Mouse (Mus musculus) large intestine, adult 2 months (tissue): Measurements from ENCODE around the gene Tex36. TPM values are rescaled to one million over a fixed set of nuclear protein-coding genes. Genes with fewer than 3 reads are reported as not detected.

ENCODE experiments used
- DNase-seq: peaks from one replicate; pipeline ENCODE4 v3.0.0-alpha.2; 2012; ENCODE audit warnings: low read depth, low spot score
- WGBS: fragments of 180-500 bp; shearing (Covaris S2); methylation state at CpG from one replicate; pipeline ENCODE4 v1.1.7; 2018; 5-methylcytosine and 5-hydroxymethylcytosine counted together
- polyA plus RNA-seq: library from polyadenylated mRNA; depleted of rRNA; stranded (reverse); fragments of >200 nt; gene quantifications from 2 replicates; pipeline ENCODE4 v1.2.3, GENCODE M21; 2012; rRNA removed

The Tex36 gene
- polyA plus RNA-seq: not detected in 2 replicates

DNA sequence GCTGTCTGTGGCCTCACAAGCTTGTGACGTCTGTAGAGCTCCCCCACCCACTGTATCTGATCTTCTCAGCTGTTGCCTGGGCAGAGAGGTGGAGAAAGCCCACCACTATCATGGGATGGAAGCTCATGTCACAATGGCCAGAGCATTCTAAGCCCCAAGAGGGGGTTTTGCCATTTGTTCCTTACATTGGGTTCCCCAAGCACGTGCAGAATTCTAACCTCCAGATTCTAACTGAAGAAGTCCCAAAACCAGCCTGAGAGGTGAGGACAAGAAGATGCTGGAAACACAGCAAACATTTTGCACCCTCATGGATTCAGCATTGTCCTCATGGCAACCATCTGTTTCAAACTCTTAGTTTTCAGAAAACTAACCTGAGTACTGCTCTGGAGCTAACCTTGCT, at the start of gene Tex36:
Gene Tex36 (minus strand): TSS at position 101 of the 400 bp plus-strand sequence.
- 81% methylated on average over 2 of the region's 2 CpGs for WGBS
- no peak for DNase-seq

DNA sequence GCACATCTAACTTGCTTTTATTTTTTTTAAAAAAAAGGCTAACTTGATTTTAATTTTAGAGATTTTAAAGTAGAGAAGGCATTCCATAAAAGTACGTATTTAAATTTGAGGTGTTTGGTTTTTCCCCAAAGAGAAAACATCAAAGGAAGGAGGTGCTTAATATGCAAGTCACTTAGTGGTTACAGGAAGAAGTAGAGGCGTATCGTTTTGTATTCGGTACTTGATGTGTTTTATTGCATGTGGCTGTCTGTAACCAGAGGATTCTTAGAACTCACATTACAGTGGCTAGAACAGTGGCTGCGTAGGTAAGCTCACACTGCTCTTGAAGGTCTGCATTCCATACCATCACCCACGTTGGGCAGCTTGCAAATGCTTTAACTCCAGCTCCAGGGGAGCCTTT, 43.8 kb upstream of the Tex36 start:
- WGBS: 87% methylated on average over 6 of the region's 6 CpGs
- no peak for DNase-seq

DNA sequence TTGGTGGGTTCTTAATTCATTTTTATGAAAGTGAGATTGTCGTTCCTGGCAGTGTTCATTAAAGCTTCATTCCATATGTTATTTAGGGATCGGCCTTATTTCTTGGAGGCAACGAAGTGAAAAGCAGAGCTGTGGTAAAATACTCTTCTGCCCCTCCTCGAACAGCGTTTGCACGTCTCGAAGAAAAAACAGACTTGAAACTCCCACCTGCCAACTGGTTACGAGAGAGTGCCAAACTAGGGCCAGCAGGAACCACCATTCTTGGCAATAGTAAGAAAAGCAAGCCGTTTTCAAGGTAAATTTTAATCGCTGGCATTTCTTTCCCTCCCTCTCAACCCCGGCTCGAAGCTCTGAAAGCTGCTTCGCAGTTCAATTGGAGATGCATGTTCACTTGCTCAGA, 36.9 kb upstream of the Tex36 start:
- WGBS: 85% methylated on average over 13 of the region's 13 CpGs
- no peak for DNase-seq

DNA sequence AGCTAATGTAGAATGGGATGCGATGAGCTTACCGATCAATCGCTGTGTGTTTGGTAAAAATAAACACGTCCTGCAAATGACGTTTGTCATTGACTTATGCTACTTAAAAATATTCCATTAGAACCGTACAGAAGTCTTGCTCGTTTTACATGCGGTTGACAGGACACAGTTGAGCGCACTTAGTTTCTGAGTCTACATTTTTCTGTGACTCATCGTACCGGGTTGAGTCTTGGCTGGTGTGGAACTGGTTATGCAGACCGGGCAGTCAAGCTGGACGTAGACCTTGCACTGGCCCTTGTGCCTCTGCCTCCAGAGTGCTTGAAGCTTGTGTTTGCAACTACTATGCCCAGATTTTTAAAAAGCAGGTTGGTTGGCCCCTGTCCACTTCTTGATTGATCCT, 36.3 kb upstream of the Tex36 start:
- no peak for DNase-seq
- under 1% methylated on average over 13 of the region's 13 CpGs for WGBS

DNA sequence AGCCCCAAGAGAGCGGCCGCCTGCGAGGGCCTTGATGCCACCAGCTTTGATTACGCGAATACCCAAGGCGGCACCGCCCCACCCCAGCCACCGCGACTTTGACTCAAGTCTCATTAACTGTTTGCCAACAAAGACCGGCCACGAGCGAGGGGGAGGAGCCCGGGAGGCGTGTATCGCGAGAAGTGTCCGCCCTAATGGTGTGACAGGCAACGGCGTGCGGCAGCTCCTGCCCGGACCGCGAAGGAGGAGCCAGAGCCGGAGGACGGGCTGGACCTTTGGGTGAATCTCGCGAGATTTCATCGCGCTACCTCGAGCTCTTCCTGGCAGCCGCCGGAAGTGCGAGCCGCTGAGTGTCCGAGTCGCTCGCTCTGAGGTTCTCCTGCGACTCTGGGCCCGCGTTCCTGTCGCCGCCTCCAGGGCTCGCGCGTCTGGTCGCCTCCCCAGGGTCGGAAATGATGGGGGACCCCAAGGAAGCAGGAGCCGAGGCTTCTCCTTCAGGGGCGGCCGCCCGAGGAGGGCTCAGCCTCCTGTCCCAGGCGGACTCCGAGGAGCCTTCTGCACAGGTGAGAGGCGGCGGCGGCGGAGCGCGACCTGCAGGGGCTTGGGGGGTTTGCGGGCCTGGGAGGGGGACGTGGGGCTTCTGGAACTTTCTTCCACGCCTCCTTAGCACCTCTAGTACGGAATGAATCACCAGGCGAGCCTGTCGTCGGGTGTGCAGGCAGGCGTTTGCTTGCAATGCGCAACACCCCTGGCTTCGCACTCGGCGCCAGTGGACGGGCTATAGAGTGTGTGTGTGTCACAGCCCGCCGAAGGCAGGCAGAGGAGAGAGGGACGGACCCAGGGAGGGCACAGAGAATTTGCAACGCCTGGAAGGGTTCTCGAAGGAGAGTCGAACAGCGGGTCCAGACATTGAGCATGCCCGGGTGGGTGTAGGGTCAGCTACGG, 35.7 kb upstream of the Tex36 start, which contains the start of gene Edrf1:
Gene Edrf1 (plus strand): TSS at position 183 of the 945 bp plus-strand sequence.
- DNase-seq: peak; percentile 96
- WGBS: under 1% methylated on average over 81 of the region's 81 CpGs

DNA sequence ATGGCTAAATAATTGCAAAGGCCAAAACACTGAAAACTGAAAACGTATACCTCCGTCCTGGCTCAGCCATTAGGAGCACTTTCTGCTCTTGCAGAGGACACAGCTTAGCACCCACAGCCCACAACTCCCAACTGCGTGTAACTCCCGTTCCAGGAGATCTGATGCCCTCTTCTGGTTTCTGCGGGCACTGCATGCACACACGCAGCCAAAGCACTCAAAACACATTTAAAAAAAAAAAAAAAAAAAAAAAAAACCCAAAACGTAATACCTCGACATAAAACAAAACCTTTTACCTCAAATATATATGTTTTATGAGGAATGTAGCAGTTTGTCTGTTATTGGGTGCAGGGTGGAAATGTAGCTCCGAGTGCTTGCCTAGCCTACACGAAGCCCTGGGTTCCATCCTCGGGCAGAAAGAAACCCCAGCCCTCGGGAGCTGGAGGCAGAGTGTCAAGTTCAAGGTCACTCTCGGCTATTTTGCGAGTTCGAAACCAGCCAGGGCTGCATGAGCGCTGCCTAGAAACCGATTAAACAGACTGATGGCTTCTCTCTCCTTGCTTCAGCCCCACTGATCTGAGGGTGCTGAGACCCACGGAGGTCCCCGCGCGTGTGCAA, 34.9 kb upstream of the Tex36 start:
- peak; percentile 44 for DNase-seq

DNA sequence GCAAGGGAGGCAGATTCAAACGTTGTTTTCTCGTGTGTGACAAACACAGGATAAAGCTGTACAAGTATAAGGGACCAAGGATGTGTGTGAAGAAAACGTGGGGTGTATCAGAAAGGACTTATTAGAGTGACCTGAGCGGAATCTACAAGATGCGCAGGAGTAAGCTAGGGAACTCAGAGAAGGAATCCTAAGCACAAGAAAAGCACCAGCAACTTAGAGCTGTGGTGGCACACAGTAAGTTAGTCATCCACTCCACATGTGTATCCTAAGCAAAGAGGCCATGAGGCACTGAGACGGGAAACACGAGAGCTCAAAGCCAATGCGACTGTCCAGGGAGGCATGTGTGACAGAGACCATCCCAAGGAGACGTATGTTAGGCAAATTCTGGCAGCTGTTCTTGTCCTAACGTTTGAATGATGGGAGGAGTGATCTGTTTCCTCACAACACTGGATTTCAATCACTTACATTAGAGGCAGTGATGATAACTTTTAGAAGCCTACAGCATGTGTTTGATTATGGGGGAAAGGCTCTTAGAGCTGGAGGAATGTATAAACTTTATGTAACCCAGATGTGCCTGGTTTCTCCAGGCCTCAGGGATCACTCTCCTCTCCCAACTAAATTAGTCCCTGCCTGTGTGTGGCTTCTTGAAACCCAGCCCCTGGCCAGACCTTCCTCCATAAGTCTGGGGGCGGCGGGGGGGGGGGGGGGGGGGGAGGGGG, 33.1 kb upstream of the Tex36 start:
- DNase-seq: no peak
- 56% methylated on average over 10 of the region's 12 CpGs for WGBS

More for the DNA sequence above, 34.9 kb upstream of the Tex36 start:
- 1% methylated on average over 21 of the region's 21 CpGs for WGBS

DNA sequence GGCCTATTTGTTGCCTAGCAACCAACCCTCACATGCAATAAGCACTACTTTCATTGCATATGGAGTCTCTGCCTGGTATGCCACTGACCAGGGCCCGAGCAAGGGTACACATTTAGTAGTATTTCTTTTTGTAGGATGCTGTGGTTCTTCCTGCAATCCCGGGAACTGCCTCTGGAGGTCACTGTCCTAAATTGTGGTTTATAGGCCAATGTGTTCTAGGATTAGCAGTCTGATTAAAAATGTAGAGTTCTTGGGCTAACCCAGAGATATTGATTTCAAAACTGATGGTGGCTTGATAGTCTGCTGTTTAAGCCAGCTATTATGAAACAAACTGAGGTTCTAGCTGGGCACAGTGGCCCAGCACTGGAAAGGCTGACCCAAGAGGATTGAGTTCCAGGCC, 30.5 kb upstream of the Tex36 start:
- 9% methylated on average over 2 of the region's 2 CpGs for WGBS
- DNase-seq: no peak

DNA sequence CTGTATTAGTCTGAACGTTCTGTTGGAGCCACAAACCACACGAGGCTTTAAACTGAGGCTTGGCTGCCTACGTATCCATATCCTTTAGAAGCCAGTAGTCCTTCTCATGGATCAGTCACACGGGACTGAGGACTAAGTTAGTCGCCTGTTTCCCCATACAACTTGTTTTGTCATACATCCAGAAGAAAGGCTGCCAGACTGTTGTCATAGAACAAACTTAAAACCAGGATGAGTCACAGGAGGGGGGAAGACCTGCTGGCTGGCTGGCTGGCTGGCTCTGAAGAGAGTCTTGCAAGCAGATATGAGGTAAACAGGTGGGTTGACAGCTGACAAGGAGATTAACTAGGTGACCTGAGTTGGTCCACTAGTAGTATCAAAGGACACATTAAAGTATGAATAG, 28.9 kb upstream of the Tex36 start:
- 62% methylated on average over 5 of the region's 5 CpGs for WGBS
- no peak for DNase-seq

DNA sequence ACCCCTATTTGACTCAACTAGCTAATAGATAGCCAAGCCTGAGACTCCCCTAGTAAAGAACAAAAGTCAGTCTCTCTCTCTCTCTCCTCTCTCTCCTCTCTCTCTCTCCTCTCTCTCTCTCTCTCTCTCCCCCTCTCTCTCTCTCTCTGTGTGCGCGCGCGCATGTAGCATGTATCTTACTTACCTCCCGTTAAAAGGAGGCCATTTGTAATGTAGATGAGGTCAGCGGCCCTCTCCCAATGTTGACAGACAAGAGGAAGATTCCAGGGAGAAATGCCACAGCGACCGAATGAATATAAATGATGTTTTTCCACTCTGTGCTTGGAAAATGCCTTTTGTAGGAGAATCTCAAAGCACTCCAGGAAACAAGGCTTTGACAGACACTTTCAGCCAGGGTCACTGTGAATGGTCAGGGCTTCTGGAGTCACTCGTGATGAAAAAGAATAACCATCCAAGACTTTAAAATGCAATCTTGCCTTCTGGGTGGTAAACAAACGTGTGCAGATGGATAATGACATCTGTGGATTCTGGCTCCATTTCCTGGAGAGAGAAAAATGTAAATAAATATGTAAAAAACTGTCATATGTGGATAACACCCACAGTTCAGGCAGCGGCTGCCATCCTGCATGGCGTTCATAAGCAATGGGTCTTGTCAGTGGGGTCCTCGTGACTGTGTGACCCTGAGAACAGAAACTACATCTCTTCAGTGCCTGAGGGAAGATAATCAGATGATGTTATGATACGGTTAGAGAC, 25.4 kb upstream of the Tex36 start:
- no peak for DNase-seq
- WGBS: 58% methylated on average over 14 of the region's 14 CpGs

DNA sequence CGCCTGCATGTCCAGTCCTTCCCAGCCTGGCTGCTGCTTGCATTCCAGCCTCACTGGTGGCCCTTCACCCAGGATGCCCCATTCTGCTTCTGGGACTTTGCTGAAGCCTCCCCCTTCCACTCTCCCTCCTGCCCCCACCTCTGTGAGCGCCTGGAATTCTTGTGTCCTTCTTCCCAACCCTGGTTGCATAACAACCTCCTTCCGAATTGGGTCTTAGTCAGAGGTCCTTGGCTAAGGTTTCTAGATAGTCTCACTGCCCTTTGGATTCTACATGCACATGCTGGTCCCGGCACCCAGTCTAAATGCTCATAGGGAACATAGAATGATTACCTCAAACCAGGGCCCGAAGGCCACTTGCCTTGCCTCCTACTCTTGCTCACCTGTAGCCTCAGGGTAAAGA, 21.3 kb upstream of the Tex36 start:
- DNase-seq: no peak
- WGBS: 72% methylated on average over 5 of the region's 5 CpGs

DNA sequence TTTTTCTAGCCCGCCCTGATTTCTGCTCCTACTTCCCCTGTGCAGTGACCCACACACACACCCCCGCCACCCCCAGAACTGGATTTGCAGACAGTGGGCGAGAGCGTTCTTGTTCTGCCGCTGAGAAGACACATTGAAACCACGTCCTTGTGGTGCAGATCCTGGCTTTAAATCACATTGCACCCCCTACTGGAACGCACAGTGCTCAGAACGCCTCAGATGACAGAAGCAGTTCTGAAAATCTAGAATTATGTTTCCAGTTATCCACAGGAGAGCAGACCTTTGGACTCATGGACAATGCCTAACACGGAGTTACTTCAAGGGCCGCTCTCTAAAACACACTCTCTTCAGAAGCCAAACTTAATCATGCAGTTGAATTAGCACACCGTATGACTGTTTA, 18.8 kb upstream of the Tex36 start:
- 17% methylated on average over 11 of the region's 11 CpGs for WGBS
- DNase-seq: no peak

DNA sequence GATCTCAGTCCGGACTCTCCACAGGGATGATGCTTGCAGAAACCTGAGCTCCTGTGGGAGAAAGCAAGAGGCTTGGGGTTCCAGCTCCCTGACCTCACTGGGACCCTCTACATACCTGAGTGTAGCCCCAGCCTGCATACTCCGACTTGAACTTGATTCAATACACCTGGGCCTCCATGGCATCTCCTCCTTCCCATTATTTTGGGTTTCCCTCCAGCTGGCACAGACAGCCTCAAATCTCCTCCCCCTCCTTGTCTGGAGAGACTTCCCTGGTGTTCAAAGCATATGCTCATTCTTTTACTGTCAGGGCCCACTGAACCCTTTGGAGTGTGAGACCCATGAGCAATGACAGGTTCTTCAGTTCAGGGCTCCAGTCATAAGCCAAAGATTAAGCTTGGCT, 11.0 kb upstream of the Tex36 start:
- DNase-seq: no peak
- WGBS: 88% methylated on average over 2 of the region's 2 CpGs

DNA sequence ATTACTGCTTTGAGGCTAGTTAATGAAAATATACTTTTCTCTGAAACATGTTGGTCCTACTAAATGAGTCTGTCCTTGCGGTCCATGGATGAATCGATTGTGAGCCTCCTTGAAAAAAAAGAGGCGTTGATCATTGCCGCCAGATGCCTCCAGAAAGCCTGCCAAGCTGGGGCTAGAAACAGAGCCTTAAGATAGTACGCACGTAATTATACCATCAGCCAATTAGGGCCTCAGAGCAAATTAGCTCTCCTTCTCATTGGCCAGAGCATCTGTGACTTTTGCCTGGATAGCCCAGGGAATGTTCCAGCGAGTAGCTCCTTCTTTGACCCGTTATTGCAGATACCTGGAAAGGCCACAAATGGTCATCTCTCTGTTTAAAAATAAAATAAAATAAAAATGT, 7.6 kb upstream of the Tex36 start:
- DNase-seq: no peak
- WGBS: 75% methylated on average over 8 of the region's 8 CpGs

DNA sequence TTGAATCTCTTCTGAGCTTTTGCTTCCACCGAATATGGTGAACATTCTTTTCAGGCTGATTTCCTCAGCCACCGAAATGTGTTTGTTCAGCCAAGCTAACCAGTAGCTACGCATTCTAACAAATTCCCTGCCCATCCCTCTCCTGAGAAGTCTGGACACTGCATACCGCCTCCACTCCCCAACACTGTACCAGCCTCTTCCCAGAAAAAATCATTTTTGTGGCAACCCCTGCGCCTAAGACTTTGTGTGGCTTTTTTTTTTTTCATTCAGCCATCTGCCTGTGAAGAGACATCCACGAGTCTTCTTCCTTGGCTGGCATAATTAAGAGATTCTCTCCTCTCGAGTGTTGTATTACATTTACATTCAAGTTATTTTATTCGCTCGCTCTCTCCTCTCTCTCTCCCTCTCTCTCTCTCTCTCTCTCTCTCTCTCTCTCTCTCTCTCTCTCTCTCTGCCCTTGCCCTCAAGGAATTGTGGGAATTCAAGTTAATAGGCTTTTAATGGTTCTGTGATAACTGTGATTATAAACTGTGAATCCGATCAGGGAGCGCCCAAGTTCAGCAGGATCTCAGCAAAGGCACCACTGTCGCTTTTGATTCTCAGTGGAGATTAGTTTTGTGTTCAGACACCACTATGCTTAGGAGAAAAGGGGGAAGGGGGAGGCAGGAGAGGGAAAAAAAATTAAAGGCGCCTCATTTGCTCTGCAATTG, 6.8 kb upstream of the Tex36 start:
- 57% methylated on average over 13 of the region's 13 CpGs for WGBS

DNA sequence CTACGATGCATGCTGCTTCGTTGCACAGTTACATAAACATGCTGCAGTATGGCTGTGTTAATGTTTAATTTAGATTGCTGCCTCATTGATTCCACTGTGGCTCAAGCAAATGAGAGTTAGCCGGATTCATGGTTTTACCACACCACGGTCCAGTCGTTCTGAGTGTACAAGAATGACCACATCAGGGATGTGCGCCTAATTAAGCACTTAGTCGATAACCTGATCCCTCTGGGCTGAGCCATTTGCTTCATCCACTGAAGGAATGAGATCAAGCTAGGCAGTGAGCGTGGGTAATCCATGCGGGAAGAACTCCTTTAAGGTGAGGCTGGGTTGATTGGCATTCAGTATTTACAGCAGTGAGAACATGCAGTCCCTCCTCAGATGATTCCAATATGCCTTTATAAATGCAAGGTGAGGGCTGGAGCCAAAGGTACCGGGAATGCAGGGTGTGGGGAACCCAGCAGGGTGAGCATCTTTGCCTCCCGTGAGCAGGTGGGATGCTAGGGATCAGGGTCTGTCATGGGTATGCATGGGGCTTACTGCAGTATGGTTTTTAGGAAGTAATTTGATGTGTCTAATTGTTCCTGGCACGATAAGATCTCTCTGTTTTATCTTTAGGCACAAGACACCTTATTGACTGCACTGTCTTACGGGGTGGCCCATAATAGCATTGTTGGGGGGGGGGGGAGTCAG, 6.1 kb upstream of the Tex36 start:
- WGBS: 34% methylated on average over 13 of the region's 13 CpGs

More for the DNA sequence above, 6.8 kb upstream of the Tex36 start:
- DNase-seq: no peak

DNA sequence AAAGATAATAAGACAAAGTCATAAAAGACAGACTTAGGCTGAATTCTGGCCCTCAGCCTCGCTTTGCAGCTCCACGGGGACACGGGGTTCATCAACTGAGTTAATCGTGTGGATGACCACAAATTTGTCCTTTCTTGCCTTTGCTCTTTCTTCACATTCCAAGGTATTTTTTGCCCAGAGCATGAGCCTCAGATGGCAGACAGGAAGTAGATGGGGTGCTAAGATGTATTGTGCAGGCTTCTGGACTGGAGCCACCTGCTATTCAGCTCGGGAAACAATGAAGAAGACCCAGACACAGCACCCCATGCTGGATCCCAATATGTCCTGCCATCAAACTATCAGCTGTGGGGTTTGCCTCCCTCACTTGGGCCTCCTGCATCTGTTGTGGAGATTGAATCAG, 5.4 kb upstream of the Tex36 start:
- DNase-seq: no peak
- WGBS: 12% methylated on average over 5 of the region's 5 CpGs

More for the DNA sequence above, 6.1 kb upstream of the Tex36 start:
- DNase-seq: no peak

DNA sequence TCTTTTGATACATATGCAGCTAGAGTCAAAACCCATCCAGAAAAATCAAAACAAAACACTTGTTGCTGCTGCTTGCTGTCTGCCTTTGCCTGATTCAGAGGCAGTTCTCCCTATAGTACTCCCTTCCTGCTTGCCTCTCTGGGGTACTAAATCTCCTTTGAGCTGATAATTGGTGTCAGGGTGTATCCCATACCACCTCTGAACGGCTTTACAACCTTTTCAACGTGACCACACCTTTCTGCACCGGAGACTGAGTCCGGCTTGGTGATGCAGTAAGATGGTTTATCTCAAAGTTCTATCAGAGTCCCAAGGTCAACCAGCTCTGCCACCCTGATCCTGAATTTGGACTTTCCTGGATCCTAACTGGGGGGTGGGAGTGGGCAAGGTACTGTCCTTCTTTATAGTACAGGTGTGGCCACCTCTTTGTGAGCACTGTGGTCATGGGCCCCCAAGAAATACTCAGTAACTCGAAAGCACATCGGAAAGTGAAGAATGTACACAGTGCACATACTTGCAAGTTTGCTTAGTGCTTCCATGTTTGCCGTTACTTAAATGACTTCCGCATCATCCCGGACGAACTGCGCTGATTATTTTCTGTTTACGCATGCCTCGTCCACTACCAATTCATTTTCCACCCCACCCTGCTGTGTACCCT, 2.6 kb upstream of the Tex36 start:
- 32% methylated on average over 13 of the region's 13 CpGs for WGBS
- DNase-seq: no peak
